Mouse (Mus musculus): ENCODE data around the gene Slit1. TPM values are rescaled to one million over a fixed set of nuclear protein-coding genes. Genes with fewer than 3 reads are reported as not detected.
A peak's percentile ranks its signal among the peaks of the same experiment; 100 is the strongest.

Slit1 gene
- polyA plus RNA-seq, 1 experiment from 2014 or later = 18.2 TPM

DNA sequence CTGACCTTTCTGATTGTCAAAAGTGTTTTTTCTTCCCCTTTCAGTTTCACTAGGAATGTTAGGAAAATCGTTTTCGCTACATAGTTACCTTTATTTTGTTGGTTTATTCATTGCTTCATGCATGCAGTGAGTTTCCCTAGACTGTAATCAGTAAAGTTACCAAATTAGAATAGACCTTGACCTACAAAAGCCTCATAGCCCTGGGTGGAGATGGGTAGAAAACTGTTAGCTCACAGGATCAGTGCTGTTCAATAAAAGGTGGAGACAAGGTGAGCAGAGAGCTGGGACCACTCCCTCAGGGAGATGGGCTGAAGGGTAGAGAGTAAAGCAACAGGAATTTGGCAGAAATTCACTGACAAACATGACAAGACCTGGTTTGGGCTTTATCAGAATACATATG lies 169.8 kb downstream of the Slit1 start:
- Histone ChIP-seq H3K27ac (ENCODE audit: low read length) (no peak overlapping the region), H3K27me3 (ENCODE audit: control insufficient read depth, insufficient read depth, low read depth, low read length) (no peaks in the 10 kb centered on the region), H3K9me3 (replicated peaks; ENCODE audit: control insufficient read depth, low read length, poor library complexity, severe bottlenecking) (no peaks in the 10 kb centered on the region), H3K4me2 (ENCODE audit: low read length) (no peak overlapping the region), H3K36me3 (ENCODE audit: control insufficient read depth, insufficient read depth, low read length) (no peaks in the 10 kb centered on the region), H3K9ac (ENCODE audit: low read depth, low read length) (no peak overlapping the region), H3K4me1 (ENCODE audit: control insufficient read depth, insufficient read depth, low read length) (no peaks in the 10 kb centered on the region), H3K4me3 (ENCODE audit: low read depth, low read length) (no peak overlapping the region)
- WGBS = 86% methylated on average over 2 of the region's 2 CpGs
- no peak for ATAC-seq

DNA sequence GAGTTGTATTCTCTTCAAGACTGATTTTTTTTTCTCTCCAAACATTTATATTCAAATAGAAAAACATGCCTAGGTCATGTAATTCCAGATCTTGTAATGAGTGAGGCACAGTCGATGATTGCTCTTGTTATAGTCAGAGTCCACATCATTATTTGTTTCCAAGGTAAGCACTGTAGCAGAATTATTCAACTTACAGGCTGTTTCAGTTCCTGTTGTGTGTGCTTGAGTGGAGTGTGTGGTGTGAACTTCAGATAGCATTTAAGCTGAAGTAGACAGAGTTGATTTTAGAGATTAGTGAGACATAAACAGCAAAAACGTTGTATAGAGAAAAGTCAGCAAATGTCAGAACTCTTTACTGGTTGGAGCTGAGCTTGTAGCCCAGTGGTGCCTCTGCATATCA lies 174.7 kb downstream of the Slit1 start:
- Histone ChIP-seq H3K36me3 (ENCODE audit: control insufficient read depth, insufficient read depth, low read length) (no peaks in the 10 kb centered on the region), H3K9me3 (replicated peaks; ENCODE audit: control insufficient read depth, low read length, poor library complexity, severe bottlenecking) (no peaks in the 10 kb centered on the region), H3K4me1 (ENCODE audit: control insufficient read depth, insufficient read depth, low read length) (no peaks in the 10 kb centered on the region), H3K4me3 (ENCODE audit: low read depth, low read length) (no peak overlapping the region), H3K27ac (ENCODE audit: low read length) (no peak overlapping the region), H3K4me2 (ENCODE audit: low read length) (no peak overlapping the region), H3K9ac (ENCODE audit: low read depth, low read length) (no peak overlapping the region), H3K27me3 (ENCODE audit: control insufficient read depth, insufficient read depth, low read depth, low read length) (no peaks in the 10 kb centered on the region)
- ATAC-seq = no peak
- WGBS = 76% methylated on average over 2 of the region's 2 CpGs

- Histone ChIP-seq H3K36me3 (ENCODE audit: control insufficient read depth, insufficient read depth, low read length) (peaks cover 3% of the 10 kb centered on the region; the same call in 1 of the 2 replicates), H3K4me3 (ENCODE audit: low read depth, low read length) (no peak overlapping the region), H3K4me1 (ENCODE audit: control insufficient read depth, insufficient read depth, low read length) (peaks cover 2% of the 10 kb centered on the region; the same call in 1 of the 2 replicates), H3K27me3 (ENCODE audit: control insufficient read depth, insufficient read depth, low read depth, low read length) (no peaks in the 10 kb centered on the region), H3K9ac (ENCODE audit: low read depth, low read length) (no peak overlapping the region), H3K9me3 (replicated peaks; ENCODE audit: control insufficient read depth, low read length, poor library complexity, severe bottlenecking) (no peaks in the 10 kb centered on the region), H3K4me2 (ENCODE audit: low read length) (no peak overlapping the region), H3K27ac (ENCODE audit: low read length) (no peak overlapping the region)
- 94% methylated on average over 3 of the region's 3 CpGs for WGBS
- no peak for ATAC-seq
Observed at GRCm38 (mm10) chr19:41560856-41561255, 182.6 kb downstream of the Slit1 start.

GRCm38 (mm10) chr19:41558891-41559486 lies 184.5 kb downstream of the Slit1 start:
- Histone ChIP-seq H3K36me3 (ENCODE audit: control insufficient read depth, insufficient read depth, low read length) (peaks cover 5% of the 10 kb centered on the region; the same call in 1 of the 2 replicates), H3K4me1 (ENCODE audit: control insufficient read depth, insufficient read depth, low read length) (peaks cover 2% of the 10 kb centered on the region; the same call in 1 of the 2 replicates), H3K9me3 (replicated peaks; ENCODE audit: control insufficient read depth, low read length, poor library complexity, severe bottlenecking) (no peaks in the 10 kb centered on the region), H3K4me3 (ENCODE audit: low read depth, low read length) (no peak overlapping the region), H3K9ac (ENCODE audit: low read depth, low read length) (no peak overlapping the region), H3K27ac (ENCODE audit: low read length) (0 out of 2 replicates have a peak overlapping the region, but pooled peaks have one; percentile 7), H3K27me3 (ENCODE audit: control insufficient read depth, insufficient read depth, low read depth, low read length) (no peaks in the 10 kb centered on the region), H3K4me2 (ENCODE audit: low read length) (no peak overlapping the region)
- WGBS = 54% methylated on average over 9 of the region's 9 CpGs
- peak; percentile 80 for ATAC-seq

DNA sequence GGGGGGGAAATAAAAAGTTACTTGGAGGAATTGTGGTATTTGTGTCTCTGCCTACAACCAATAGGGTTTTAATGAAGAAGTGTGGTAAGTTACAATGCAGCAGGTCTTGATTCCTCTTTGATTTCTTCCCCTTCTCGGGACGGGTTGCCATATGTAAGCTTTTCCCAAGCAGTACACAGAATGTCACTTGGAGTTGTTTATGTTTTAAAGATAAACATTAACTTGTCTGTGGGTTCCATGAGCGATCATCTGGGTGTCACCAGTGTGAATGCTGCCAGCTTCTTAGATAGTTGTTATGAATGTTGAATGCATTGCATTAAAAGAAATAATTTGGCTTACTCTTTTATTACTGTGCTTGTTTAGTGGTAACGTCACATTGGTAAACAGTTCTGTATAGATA lies 186.0 kb downstream of the Slit1 start:
- no peaks in the 10 kb centered on the region for H3K27me3 ChIP-seq (ENCODE audit: control insufficient read depth, insufficient read depth, low read depth, low read length)
- no peak overlapping the region for H3K4me2 ChIP-seq (ENCODE audit: low read length)
- WGBS = 90% methylated on average over 4 of the region's 4 CpGs
- H3K9me3 ChIP-seq (replicated peaks; ENCODE audit: control insufficient read depth, low read length, poor library complexity, severe bottlenecking) = no peaks in the 10 kb centered on the region
- no peak overlapping the region for H3K4me3 ChIP-seq (ENCODE audit: low read depth, low read length)
- peaks cover 9% of the 10 kb centered on the region; the same call in 1 of the 2 replicates for H3K36me3 ChIP-seq (ENCODE audit: control insufficient read depth, insufficient read depth, low read length)
- no peak overlapping the region for H3K9ac ChIP-seq (ENCODE audit: low read depth, low read length)
- no peak for ATAC-seq
- H3K4me1 ChIP-seq (ENCODE audit: control insufficient read depth, insufficient read depth, low read length) = peaks cover 2% of the 10 kb centered on the region; the same call in 1 of the 2 replicates
- H3K27ac ChIP-seq (ENCODE audit: low read length) = no peak overlapping the region

DNA sequence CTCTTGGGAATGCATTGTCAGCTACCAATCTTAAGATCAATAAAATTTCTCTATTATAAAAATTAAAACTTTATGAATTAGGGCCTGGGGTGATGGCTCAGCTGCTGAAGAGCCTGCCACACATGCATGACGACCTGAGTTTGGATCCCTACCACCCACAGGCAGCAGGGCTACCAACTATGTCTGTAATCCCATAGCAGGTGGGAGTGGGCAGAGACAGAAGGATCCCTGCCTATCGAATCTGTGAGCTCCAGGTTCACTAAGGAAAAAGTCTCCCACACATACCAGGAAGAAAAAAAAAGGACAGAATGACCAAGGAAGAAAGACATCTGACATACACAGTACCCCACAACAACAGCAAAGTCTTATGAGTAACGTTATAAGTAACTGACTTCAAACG lies 186.5 kb downstream of the Slit1 start:
- Histone ChIP-seq H3K9me3 (replicated peaks; ENCODE audit: control insufficient read depth, low read length, poor library complexity, severe bottlenecking) (no peaks in the 10 kb centered on the region), H3K4me2 (ENCODE audit: low read length) (no peak overlapping the region), H3K4me3 (ENCODE audit: low read depth, low read length) (no peak overlapping the region), H3K27me3 (ENCODE audit: control insufficient read depth, insufficient read depth, low read depth, low read length) (no peaks in the 10 kb centered on the region), H3K9ac (ENCODE audit: low read depth, low read length) (no peak overlapping the region), H3K36me3 (ENCODE audit: control insufficient read depth, insufficient read depth, low read length) (peaks cover 9% of the 10 kb centered on the region; the same call in 1 of the 2 replicates), H3K4me1 (ENCODE audit: control insufficient read depth, insufficient read depth, low read length) (peaks cover 2% of the 10 kb centered on the region; the same call in 1 of the 2 replicates), H3K27ac (ENCODE audit: low read length) (no peak overlapping the region)
- WGBS = 84% methylated on average over 4 of the region's 4 CpGs
- ATAC-seq = no peak

Small RNAs within 50 kb of the gene (microRNA-seq; reads per million reads assigned to microRNA genes)
- not detected for gene Mir8091

Other genes with a start within 250 kb of the Slit1 start
- gene Gm340, start 161.3 kb downstream of the Slit1 start, polyA plus RNA-seq (2015; fragmentation: Nextera tagmentation; extraction: Ambion mirVana) = 1.8 and 2.2 TPM in 2 replicates
- gene Arhgap19, start 58.4 kb upstream of the Slit1 start, polyA plus RNA-seq (2015; fragmentation: Nextera tagmentation; extraction: Ambion mirVana) = 4.3 TPM in 2 replicates
- gene Frat1, start 86.3 kb upstream of the Slit1 start, polyA plus RNA-seq (2015; fragmentation: Nextera tagmentation; extraction: Ambion mirVana) = 27.3 and 28.2 TPM in 2 replicates
- gene Frat2, start 104.5 kb upstream of the Slit1 start, polyA plus RNA-seq (2015; fragmentation: Nextera tagmentation; extraction: Ambion mirVana) = 5.0 and 5.6 TPM in 2 replicates
- gene Rrp12, start 152.5 kb upstream of the Slit1 start, polyA plus RNA-seq (2015; fragmentation: Nextera tagmentation; extraction: Ambion mirVana) = 19.2 TPM in 2 replicates
- 509 and 565 TPM in 2 replicates for gene Pgam1, start 168.3 kb upstream of the Slit1 start, polyA plus RNA-seq (2015; fragmentation: Nextera tagmentation; extraction: Ambion mirVana)
- 59.1 and 61.3 TPM in 2 replicates for gene Exosc1, start 189.8 kb upstream of the Slit1 start, polyA plus RNA-seq (2015; fragmentation: Nextera tagmentation; extraction: Ambion mirVana)
- 84.2 and 90.2 TPM in 2 replicates for gene Zdhhc16, start 189.8 kb upstream of the Slit1 start, polyA plus RNA-seq (2015; fragmentation: Nextera tagmentation; extraction: Ambion mirVana)
- gene Mms19, start 237.5 kb upstream of the Slit1 start, polyA plus RNA-seq (2015; fragmentation: Nextera tagmentation; extraction: Ambion mirVana) = 27.0 and 31.9 TPM in 2 replicates
- gene Ubtd1, start 238.1 kb upstream of the Slit1 start, polyA plus RNA-seq (2015; fragmentation: Nextera tagmentation; extraction: Ambion mirVana) = 9.1 and 10.1 TPM in 2 replicates